Mouse (Mus musculus): ENCODE data around the gene Nasp.

DNA sequence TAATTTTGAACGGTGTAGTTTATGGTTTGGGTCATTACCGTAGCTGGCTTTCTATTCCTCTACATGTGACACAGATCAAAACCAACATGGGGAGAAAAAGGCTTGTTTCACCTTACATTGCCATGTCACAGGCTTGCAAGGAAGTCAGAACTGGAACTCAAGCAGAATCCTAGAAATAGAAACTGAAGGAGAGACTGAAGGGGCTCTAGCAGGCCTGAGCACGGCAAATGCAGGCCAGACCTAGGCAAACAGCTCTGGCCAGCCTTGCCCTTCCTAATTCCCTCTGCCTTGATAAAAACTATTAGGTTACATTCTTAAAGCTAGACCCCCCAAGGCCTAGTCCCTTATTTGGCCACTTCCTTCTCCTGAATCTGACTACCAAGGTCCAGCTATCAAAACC lies 27.9 kb upstream of the Nasp start:
- TF ChIP-seq POLR2A (IDR thresholded peaks at IDR 0.05; ENCODE audit: low read depth, low read length) (no peak), CTCF (IDR thresholded peaks at IDR 0.05; ENCODE audit: extremely low read depth, insufficient read depth, insufficient read length, insufficient replicate concordance) (no peak)
